Mouse (Mus musculus): ENCODE measurements around the gene Dock10. TPM values are rescaled to one million over a fixed set of nuclear protein-coding genes. Genes with fewer than 3 reads are reported as not detected.
A peak's percentile ranks its signal among the peaks of the same experiment; 100 is the strongest.

Dock10 gene
- total RNA-seq, 4 experiments from 2014 or later, result 3.5 to 4.8 (median 4.3) TPM

DNA sequence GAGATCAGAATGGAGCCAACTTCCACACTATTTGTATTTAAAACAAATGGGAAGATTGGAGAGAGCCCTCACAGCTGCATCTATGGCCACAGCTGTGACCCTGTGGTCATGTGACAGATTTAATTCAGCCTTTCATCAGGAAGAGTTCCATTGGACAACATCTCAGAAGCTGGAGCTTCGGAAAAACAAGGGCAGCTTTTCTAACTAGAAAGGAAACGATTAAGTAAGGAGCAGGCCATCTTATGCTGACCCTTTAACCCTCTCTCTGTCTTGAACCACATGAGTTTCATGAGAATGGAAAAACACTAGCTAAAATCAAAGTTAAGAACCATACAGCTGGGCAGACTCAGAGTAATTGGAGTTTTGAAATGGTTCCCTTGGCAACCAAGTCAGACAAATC lies 101.9 kb downstream of the Dock10 start:
- DNase-seq (ENCODE audit: low spot score), result peak; percentile 41

DNA sequence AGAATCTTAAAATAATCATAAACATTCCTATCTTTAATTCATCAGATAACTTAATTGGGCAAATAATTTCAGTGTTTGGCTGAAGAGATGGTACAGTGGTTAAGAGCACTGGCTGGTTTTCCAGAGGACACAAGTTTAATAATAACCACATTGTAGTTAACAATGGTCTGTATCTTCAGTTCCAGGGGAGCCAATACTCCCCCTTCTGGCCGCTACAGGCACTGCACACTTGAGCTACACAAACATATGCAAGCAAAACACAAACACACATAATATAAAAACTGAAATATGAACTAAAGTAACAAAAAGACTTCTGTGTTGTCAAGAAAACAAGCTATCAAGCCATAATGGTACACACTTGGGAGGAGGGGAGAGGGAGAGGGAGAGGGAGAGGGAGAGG lies 102.5 kb downstream of the Dock10 start:
- no peak for DNase-seq (ENCODE audit: low spot score)

DNA sequence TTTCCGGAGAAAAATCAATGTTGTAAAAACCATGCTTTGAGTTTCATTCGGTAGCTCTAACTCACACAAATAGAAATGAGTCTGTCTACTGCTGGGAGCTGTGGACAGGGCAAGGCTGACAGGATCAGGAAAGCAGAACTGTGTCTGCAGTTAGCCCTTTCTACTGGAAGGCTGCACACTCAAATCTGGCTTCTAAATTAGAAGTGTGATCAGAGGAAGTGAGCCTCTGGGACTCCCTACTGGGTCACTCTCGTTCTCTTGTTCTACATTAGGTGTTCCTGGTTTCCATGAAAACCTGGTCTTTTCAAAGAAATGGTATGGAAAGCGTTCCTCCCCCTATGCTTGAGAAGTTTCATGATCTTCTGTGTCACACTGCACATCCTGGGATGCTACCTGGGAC lies 103.1 kb downstream of the Dock10 start:
- DNase-seq (ENCODE audit: low spot score), result no peak

DNA sequence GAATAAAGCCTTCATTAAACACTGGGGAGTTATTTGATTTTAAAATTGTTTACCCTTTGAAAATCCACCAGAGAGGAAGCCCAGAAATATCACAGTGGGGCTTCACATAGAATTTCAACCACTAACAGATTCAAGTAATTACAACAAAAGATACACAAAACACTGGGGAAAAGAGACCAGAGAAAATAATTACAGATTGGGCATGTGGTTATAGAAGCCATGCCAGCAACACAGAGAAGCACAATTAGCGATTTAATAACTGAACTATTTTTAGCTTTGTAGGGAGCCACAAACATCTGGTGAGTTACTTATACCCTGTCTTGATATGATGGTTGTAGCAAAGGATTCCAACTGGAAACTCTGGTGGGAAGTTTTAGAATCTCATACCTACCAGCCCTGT lies 104.2 kb downstream of the Dock10 start:
- no peak for DNase-seq (ENCODE audit: low spot score)

DNA sequence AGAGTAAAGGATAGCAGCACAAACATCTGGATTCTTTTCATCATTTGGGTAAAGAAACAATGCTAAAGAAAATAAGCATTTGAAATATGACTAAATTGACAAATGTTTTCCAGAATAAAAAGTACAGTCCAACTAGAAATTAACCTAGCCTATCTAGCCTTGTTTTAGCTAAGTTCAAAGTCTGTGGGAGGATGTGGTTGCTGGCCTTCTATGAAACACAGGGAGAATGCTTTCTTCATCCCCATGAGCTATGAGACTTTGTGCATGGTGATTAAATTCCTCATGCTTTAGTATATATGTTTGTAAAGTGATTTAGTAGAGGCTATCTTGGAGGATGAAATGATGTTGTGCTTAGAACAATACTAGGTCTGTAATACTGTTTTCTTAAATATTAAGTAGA lies 105.5 kb downstream of the Dock10 start:
- DNase-seq (ENCODE audit: low spot score), result no peak

DNA sequence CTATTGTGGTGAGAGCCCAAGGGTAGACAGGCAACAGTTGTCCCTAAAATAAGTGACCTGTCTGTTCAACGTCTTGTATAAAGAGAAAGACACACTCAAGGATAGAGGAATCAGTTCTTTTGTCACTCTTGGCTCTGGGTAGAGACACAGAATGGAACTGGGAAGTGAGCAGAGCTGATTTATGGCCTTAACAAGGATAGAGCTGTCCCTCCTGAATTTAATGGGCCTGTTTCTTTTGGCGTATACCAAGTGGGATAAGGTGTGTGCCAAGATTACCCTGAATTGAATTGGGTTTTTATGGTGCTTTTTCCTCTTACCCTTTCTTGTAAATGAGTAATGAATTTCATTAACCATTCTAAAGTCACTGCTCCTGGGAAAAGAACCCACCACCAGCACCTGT lies 106.2 kb downstream of the Dock10 start:
- no peak for DNase-seq (ENCODE audit: low spot score)

DNA sequence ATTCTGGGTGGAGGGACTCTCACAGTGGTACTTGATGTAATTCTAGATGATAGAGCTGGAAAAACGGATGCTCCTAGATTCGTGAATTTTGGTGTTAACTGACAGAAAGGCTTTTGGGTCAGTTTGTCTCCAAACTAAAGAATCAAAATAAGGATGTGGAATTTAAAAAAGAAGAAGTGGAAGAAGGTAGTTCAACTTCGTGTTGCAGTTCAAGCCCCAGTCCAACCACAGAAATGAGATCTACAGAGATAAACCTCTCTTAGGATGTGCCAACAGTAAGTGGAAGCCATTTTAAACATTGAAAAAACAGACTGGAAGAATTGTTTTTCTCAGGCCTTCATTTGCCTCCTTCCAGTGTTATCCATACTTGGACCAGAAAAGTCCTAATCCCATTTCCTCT lies 111.7 kb downstream of the Dock10 start:
- DNase-seq (ENCODE audit: low spot score), result no peak

DNA sequence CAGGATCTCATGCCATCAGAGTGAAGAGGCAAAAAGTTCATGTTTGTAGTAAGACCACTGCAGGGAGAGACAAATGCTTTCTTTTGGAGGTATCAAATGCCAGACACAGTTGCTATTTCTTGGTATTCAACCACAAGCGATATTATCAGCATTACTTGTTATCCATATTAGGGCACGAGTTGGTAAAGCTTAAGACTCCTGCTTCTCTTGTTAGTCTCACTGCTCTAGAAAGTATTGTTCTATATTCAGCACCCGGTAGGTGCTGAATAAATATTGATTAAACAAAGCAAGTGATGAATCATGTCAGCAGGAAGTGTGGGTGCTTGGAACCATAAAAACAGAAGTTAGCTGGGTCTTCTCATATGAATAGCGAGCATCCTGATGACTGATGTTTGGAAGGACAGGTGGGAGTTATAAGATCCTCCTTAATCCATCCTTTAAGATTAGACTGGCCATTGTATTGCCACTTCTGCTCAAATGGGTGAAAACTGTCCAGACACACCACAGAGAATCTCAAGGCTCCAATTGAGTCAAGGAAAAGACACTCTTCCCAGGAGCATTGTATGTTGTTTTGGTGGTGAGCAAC lies 114.4 kb downstream of the Dock10 start:
- no peak for DNase-seq (ENCODE audit: low spot score)

DNA sequence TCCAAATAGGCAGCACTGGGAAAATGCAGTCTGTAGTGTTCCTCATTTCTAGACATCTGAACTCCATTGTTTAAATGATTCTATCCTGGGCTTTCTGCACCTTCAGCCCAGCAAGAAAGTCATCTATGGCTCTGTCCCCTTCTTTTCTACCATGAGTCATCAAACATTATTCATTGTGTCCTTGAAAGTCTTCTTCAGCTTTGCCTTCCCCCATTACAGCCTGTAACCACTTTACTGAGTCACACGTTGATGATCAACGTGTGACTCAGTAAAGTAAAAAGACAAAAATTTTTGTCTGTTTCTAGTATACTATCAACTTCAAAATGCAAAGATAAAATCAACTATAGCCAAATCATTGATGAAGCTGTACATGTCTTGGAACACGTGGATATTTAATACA lies 116.5 kb downstream of the Dock10 start:
- no peak for DNase-seq (ENCODE audit: low spot score)

DNA sequence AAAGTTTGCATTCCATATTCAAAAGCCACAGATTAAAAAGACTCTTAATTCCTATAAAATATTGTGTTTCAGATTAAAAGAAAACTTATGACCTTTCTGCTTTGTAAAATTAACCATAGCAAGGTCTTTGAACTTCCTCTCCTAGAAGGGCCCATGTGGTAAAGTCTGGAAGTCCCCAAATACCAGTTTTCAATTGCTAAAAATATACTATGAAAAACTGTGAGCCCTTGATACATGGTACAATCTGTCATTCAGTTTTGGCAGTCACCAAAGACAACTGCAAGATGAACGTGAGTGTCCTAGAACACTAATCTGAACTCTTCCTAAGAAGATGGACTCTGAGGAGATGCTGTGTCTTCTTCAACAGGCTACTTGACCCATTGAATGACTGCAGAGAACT lies 117.0 kb downstream of the Dock10 start:
- DNase-seq (ENCODE audit: low spot score), result no peak

DNA sequence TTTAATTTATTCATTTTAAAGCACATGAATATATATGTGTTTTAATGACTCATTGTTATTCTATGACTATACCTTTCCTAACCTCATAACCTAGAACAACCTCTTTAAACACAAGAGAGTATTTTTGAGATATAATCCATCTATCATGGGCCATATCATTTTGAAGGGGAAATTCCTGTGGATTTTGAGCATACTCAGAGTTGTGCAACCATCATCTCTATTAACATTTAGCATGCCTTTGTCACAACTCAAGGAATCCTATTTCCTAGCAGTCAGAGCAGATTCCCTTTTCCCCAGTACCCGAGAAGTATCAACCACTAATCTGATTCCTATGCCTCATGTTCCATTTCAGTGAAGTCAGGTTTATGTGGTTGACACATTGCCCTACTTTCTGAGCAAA lies 118.8 kb downstream of the Dock10 start:
- no peak for DNase-seq (ENCODE audit: low spot score)

DNA sequence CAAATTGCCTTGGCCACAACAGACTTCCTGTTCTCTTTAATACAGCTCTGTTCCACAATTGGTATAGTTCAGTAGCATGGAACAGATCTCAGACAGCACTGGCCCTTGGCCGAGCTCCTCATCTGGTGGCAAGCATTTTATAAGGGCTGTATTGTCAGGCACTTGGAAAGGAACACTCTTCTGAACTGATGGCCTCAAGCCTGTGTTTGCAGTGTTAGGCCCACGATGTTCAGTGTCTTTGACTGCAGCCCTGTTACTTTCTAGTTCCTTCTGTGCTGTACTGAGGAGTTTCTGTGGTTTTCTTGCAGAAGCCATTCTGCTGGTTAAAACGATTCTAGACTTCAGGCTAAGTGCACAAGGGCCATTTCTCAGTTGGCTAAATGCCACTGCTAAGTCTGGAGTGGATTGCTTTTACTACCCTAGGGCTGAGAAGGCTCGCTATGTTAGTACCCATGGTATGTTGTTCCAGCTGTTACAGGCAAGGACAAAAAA lies 121.1 kb downstream of the Dock10 start:
- DNase-seq (ENCODE audit: low spot score), result peak; percentile 32

DNA sequence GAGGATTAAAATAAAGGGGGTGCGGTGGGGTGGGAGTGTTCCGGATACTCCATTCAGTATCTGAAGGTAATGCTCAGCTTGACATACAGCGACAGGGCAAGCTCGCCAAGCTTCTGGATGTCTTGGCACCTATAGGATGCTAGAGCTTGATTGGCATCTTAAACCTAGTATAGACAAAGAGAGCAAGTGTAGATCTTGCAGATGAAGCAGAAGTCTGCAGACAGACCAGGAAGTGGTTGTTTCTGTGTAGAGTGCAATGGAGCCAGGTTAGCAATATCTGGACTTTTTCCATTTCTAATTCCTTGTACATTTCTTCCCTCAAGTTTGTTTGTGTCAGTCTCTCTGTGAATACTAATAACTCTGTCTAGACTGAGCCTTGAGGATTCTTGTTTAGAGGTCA lies 122.5 kb downstream of the Dock10 start:
- DNase-seq (ENCODE audit: low spot score), result no peak

DNA sequence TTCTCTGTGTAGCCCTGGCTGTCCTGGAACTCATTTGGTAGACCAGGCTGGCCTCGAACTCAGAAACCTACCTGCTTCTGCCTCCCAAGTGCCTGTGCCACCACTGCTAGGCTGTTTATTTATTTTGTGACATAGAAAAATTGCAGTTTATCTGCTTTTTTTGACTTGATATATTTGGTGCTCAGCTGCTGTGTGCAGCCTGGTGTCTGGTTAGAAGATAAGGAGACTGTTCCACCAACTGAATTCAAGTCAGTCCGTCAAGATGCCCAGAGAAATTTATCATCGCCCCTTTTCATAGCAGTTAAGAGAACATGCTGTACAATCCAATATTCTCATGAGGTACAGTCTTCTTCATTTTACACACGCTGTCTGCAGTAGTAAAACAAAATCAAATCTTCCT lies 124.8 kb downstream of the Dock10 start:
- DNase-seq (ENCODE audit: low spot score), result no peak

DNA sequence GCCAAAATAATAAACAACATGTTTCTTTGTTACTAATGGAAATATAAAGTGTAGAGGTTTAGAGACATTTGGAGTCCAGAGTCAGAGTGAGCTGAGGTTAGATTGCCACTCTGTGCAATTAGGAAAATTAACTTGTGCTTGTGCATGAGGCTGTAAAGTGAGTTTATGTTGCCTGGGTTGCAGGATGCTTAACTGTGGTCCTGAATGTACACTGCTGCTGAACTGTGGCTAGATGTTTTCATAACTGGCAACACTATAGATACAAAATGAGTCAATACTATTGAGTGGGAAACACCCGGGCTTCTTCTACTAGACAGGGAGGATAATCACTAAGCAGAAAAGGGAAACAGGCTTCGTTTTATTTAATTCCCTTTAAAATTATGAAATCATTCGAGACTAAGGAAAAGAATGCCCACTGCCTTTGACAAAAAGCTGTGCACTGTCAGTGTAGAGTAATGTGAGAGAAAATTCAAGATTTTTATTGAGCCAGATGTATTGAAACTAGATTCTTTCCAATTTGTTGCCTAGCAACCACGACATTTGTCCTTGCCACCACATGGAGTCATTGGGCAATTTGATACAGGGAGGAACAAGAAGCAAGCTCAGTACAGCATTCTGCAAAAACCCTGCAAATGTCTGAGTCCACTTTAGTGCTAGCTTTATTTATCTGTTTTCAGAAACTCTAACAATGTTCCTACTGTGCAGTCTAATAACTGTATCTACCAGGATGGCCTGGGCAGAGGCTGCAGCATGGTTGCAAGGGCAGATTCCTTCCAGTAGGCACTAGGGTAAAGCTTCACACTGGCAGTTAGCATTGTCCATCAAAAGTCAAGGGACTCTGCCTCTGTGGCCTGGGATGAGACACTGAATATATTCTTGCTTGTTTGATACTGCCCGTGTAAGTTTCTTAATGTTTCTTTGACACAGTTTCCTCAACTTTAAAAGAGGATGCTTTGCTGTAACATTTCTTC lies 127.9 kb downstream of the Dock10 start:
- no peak for DNase-seq (ENCODE audit: low spot score)

DNA sequence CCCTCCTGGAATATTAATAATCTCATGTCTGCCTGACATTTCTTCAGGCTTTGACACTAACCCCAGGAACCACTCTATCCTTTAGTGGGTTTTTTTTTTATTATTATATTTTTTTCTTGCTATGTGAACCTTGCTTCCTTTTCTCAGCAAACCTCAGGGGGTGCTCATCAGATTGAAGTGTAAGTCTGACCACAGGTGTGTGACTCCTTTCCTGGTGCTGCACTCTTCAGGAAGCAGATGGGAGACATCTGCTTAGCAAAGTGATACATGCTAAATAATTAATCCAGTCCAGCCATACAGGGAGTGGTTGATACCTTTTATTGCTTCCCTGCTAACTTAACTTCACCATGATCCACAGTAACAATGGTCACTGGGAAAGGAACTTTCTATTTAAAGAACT lies 130.3 kb downstream of the Dock10 start:
- no peak for DNase-seq (ENCODE audit: low spot score)

DNA sequence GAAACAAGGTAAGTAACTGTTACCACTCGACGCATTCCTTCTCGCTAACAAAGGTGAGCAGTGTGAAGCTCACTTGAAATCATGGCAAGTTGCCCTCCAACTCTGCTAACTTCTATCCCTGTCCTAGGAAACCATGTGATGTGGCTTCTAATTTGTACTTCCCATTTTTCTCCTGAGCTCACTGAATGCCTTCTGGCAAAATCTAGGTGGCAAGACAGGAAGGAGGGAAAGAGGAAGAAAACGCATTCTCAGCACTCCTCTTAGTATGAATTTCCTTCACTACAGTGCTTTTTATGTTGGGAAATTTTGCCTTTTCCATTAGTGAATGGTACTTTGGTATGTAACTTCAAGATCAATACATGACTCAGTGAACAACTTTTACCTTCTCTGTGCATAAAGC lies 131.5 kb downstream of the Dock10 start:
- no peak for DNase-seq (ENCODE audit: low spot score)

DNA sequence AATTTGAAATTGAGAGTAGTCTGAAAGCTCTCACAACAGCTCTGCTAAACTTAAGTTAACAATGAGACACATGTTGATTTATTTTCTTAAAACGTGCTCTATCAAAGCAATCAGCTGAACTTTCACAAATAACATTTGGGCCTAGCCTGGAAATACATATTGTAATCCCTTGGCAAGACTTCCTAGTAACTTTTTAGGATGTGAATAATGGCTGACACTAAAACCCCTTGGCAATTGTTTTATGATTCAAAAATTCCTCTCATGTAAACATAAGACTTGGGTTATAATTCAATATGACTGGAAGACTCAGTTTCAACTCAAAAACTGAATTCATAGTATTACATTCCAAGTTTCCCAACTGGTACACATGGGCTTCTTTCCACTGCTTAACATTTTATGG lies 133.0 kb downstream of the Dock10 start:
- no peak for DNase-seq (ENCODE audit: low spot score)

DNA sequence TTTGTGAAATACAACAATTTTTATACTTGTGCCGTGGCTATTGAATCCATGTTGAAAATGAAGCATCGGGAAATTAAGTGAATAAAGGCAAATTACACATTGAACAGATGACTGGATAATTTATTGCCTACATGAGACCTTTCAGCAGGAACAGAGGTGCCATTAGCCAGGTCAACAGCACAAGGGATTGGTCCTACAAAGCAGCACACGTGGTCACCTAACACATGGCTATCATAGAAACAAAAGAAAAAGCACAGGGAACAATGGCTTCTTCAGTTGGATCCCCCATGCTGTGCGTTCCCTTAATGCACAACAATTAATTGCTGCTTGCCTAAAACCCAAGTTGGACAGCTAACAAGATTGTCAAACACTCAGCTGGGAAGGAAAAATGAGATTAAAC lies 133.8 kb downstream of the Dock10 start:
- no peak for DNase-seq (ENCODE audit: low spot score)

DNA sequence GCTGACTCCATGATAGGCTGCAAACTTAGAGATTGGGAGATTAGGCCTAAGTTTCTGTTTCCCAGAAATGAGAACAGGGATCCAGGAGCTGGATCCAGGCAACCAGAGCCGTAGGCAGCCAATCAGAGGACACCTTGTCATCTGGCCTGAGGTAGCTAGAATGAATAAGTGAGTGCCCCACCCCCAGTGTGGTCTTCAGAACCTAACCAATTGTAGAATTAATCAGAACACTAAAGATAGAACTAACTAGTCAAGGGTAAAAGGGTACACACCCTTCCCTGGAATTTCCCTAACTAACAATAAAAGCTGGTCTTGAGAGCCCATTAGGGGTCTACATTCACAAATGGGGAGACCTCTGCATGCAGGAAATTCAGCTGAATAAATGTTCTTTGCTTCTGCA lies 135.7 kb downstream of the Dock10 start:
- DNase-seq (ENCODE audit: low spot score), result no peak

DNA sequence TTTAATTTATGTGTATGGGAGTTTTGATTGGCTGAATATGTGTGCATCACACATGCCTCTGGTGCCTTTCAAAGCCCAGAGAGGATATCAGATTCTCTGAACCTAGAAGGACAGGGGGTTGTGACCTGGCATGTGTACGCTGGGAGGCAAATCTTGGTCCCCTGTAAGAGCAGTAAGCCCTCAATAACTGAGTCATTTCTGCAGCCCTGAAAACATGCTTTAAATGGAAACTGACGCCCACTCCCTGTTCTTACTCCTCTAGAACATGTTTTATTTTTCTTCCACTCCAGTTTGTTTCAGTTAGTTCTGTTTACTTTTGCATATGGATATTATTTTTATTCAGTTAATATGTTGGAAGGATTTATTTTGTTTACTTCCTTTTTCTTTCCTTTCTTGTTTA lies 139.2 kb downstream of the Dock10 start:
- DNase-seq (ENCODE audit: low spot score), result no peak

DNA sequence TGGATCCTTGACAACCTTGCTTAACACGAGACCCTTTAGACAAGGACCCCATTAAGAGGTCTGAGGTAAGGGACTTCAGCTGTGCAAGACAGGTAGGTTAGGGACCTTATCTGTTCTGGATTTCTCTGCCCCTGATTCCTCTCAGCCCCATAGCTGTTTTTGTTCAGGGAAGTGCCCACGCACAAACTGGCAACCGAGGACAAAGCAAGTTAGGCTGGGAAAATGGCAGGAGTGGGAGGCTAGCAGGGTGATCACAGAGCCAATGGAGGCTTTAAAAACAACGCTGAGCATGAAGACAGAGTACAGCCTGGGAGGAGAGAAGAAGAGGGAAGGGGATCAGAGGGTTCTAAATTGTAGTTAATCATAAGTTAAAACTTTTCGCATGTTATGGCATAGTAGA lies 141.7 kb downstream of the Dock10 start:
- no peak for DNase-seq (ENCODE audit: low spot score)

DNA sequence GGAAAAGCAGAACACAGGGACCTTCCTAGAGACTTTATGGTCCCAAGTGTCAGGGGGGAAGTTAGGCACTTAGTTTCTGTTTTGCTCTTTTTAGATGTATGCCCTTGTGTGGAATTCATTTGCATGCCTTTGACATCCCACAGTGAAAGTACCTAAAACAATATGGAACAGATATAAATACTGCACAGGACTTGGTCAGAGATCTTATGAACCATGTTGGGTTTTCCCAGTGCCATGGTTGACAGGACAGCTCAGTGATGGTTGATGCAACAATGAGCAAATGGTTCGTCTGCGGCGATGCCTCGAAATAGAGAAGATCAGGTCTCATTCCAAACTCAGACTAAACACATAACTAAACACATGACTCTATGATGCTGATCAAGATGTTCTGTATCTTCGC lies 143.6 kb downstream of the Dock10 start:
- no peak for DNase-seq (ENCODE audit: low spot score)

All from heart, adult 8-10 months (tissue).